ENCODE assay signal across 7 mouse cellular contexts in genomic region chr6:51469715-51470310, GRCm38 (mm10). TPM values are rescaled to one million over a fixed set of nuclear protein-coding genes. Genes with fewer than 3 reads are reported as not detected.
DNase-seq lines count a peak whose midpoint lies in the region; ATAC-seq and TF ChIP-seq lines count a peak whose summit lies in the region.

TSS of gene Hnrnpa2b1 (minus strand) at chr6:51469894.

- H3K4me2 ChIP-seq in intestine, postnatal 0 days (replicated peaks; ENCODE audit: low read depth), result peak within 1 kb of the TSS; percentile 62
- H3K4me2 ChIP-seq in midbrain, embryonic 12.5 days (replicated peaks), result peak within 1 kb of the TSS; percentile 70

- H3K4me3 ChIP-seq in embryonic facial prominence, embryonic 10.5 days, result peak within 1 kb of the TSS; percentile 98
- peak within 1 kb of the TSS; percentile 89 for H3K4me3 ChIP-seq in intestine, postnatal 0 days (ENCODE audit: low read depth, low read length)
- peak within 1 kb of the TSS; percentile 84 for H3K4me3 ChIP-seq in midbrain, embryonic 12.5 days
- H3K4me3 ChIP-seq in small intestine, adult 2 months (ENCODE audit: low read depth, low read length), result peak within 1 kb of the TSS; percentile 83

- DNase-seq in adrenal gland, postnatal 10 days, result peak; percentile 99
- peak; percentile 97 for DNase-seq in embryonic facial prominence, embryonic 10.5 days (ENCODE audit: low spot score)
- peak; percentile 94 for DNase-seq in gonadal fat pad, adult 2 months (ENCODE audit: low read depth)
- peak; percentile 98 for DNase-seq in left cerebral cortex, postnatal 4 days

- H3K27ac ChIP-seq in embryonic facial prominence, embryonic 10.5 days (replicated peaks), result peak within 1 kb of the TSS; percentile 100
- H3K27ac ChIP-seq in intestine, postnatal 0 days (ENCODE audit: low read depth, low read length), result peak within 1 kb of the TSS; percentile 97
- peak within 1 kb of the TSS; percentile 100 for H3K27ac ChIP-seq in midbrain, embryonic 12.5 days (replicated peaks)
- peak within 1 kb of the TSS; percentile 96 for H3K27ac ChIP-seq in small intestine, adult 2 months (ENCODE audit: insufficient read depth, low read depth, low read length)

- ATAC-seq in intestine, postnatal 0 days, result peak; percentile 91
- peak; percentile 90 for ATAC-seq in midbrain, embryonic 12.5 days (ENCODE audit: low FRiP score, low read depth)

- no peaks in the 10 kb centered on the region for H3K27me3 ChIP-seq in embryonic facial prominence, embryonic 10.5 days (replicated peaks; ENCODE audit: low read depth, poor library complexity, severe bottlenecking)
- no peaks in the 10 kb centered on the region for H3K27me3 ChIP-seq in intestine, postnatal 0 days (replicated peaks; ENCODE audit: control insufficient read depth, insufficient read depth, low read length)
- no peaks in the 10 kb centered on the region for H3K27me3 ChIP-seq in midbrain, embryonic 12.5 days
- no peaks in the 10 kb centered on the region for H3K27me3 ChIP-seq in small intestine, adult 2 months (ENCODE audit: control insufficient read depth, insufficient read depth, low read length)

- H3K9me3 ChIP-seq in embryonic facial prominence, embryonic 10.5 days, result no peaks in the 10 kb centered on the region
- H3K9me3 ChIP-seq in intestine, postnatal 0 days (ENCODE audit: control insufficient read depth), result no peaks in the 10 kb centered on the region
- H3K9me3 ChIP-seq in midbrain, embryonic 12.5 days, result no peaks in the 10 kb centered on the region

- WGBS in embryonic facial prominence, embryonic 10.5 days, result under 1% methylated on average over 63 of the region's 63 CpGs
- WGBS in intestine, postnatal 0 days, result under 1% methylated on average over 63 of the region's 63 CpGs
- WGBS in midbrain, embryonic 12.5 days, result under 1% methylated on average over 63 of the region's 63 CpGs
- WGBS in small intestine, adult 2 months, result under 1% methylated on average over 63 of the region's 63 CpGs

- peaks cover 37% of the 10 kb centered on the region for H3K4me1 ChIP-seq in embryonic facial prominence, embryonic 10.5 days
- H3K4me1 ChIP-seq in intestine, postnatal 0 days (replicated peaks; ENCODE audit: control insufficient read depth, insufficient read depth, low read length), result no peaks in the 10 kb centered on the region
- H3K4me1 ChIP-seq in midbrain, embryonic 12.5 days, result peaks cover 43% of the 10 kb centered on the region
- H3K4me1 ChIP-seq in small intestine, adult 2 months (ENCODE audit: control insufficient read depth, insufficient read depth, insufficient read length, low read length), result peaks cover 2% of the 10 kb centered on the region; the same call in 1 of the 2 replicates

- H3K36me3 ChIP-seq in embryonic facial prominence, embryonic 10.5 days (replicated peaks), result peaks cover 65% of the 10 kb centered on the region
- H3K36me3 ChIP-seq in intestine, postnatal 0 days (ENCODE audit: control insufficient read depth, insufficient read depth), result peaks cover 23% of the 10 kb centered on the region
- H3K36me3 ChIP-seq in midbrain, embryonic 12.5 days, result peaks cover 47% of the 10 kb centered on the region
- peaks cover 22% of the 10 kb centered on the region for H3K36me3 ChIP-seq in small intestine, adult 2 months (ENCODE audit: control insufficient read depth, insufficient read depth, low read length)

- peak within 1 kb of the TSS; percentile 98 for H3K9ac ChIP-seq in intestine, postnatal 0 days (ENCODE audit: low read depth, low read length)
- peak within 1 kb of the TSS; percentile 99 for H3K9ac ChIP-seq in midbrain, embryonic 12.5 days (replicated peaks)

- TF ChIP-seq POLR2A in small intestine, adult 2 months (IDR thresholded peaks at IDR 0.05; ENCODE audit: low read depth, low read length), result peak; percentile 99

- TF ChIP-seq CTCF in intestine, postnatal 0 days (IDR thresholded peaks at IDR 0.05; ENCODE audit: low read depth), result no peak; the same call in 1 of the 2 replicates
- no peak for TF ChIP-seq CTCF in small intestine, adult 2 months (IDR thresholded peaks at IDR 0.05; ENCODE audit: extremely low read depth, insufficient read length, insufficient replicate concordance, low read depth, low read length)

- intact Hi-C loops in left cerebral cortex, postnatal 4 days (cut with DNase I), result loop anchor here (5.0 to 10.0 kb wide), 4 partner anchors 88 to 385 kb away; no protein-coding TSS in a partner anchor

RNA-seq across cellular contexts. Expression of gene Hnrnpa2b1, which starts in this region (rescaled TPM):
- total RNA-seq in adrenal gland, postnatal 10 days (2021), result 100 to 1,000 TPM; 559 to 669 TPM
- polyA plus RNA-seq in embryonic facial prominence, embryonic 10.5 days (2016; fragmentation: Nextera tagmentation; extraction: Ambion mirVana), result 2,407 and 2,547 TPM in 2 replicates
- polyA plus RNA-seq in gonadal fat pad, adult 2 months (2012; rRNA removed), result 105 and 142 TPM in 2 replicates
- 654 and 678 TPM in 2 replicates for polyA plus RNA-seq in intestine, postnatal 0 days (2015; fragmentation: Nextera tagmentation; extraction: Ambion mirVana)
- total RNA-seq in left cerebral cortex, postnatal 4 days (2021), result 100 to 1,000 TPM; 795 to 816 TPM
- polyA plus RNA-seq in midbrain, embryonic 12.5 days (2016; fragmentation: Nextera tagmentation; extraction: Ambion mirVana), result 2,441 and 2,661 TPM in 2 replicates
- 8.2 and 20.9 TPM in 2 replicates for polyA plus RNA-seq in small intestine, adult 2 months (2012; rRNA removed)

Comparison
In these comparisons a context has a peak if more than half of its experiments do, and no peak if none do; other contexts are left out.
1. Peak in every context shown above with its lines: DNase-seq, ATAC-seq, H3K4me3 ChIP-seq and H3K27ac ChIP-seq.